Mouse (Mus musculus): ENCODE measurements at regions not wholly inside any gene's neighbourhood (a gene's known extent, or its start where the extent isn't known, plus 50 kb on each side); places are given as distances from the start of the nearest gene placed in this dataset.
A peak's percentile ranks its signal among the peaks of the same experiment; 100 is the strongest.

DNA sequence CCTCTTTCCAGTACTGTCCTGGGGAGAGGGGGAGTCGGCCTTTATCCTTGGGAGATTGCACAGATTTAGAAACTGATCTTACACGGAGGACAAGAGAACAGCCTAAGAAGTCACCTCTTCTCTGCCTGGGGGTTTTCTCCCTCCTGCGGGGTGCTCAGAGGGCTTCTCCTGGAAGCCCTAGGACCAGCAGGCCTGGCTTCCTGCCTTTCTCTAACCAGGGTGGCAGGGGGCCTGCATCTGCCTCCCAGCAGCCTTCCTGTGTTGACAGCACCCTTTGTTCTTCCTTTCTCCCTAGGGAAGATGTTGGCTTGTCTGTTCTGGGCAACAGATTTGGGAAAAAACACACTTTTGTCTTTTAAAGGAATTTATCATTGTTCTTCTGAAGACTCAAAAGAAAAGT, 153.0 kb upstream of the Tgfbr2 start:
- peaks cover 16% of the 10 kb centered on the region for H3K4me1 ChIP-seq (replicated peaks)
- H3K36me3 ChIP-seq, result no peaks in the 10 kb centered on the region
- peak overlapping the region; percentile 11; the same call in 1 of the 2 replicates for H3K27ac ChIP-seq
- no peaks in the 10 kb centered on the region for H3K27me3 ChIP-seq
- H3K4me3 ChIP-seq, result no peak overlapping the region
- H3K4me2 ChIP-seq, result no peak overlapping the region
- WGBS, result 22% methylated on average over 3 of the region's 3 CpGs
- H3K9ac ChIP-seq, result no peak overlapping the region
- no peak for ATAC-seq (replicated peaks; ENCODE audit: insufficient number of reproducible peaks, insufficient read depth, low FRiP score, low read depth)
- no peaks in the 10 kb centered on the region for H3K9me3 ChIP-seq (replicated peaks)

DNA sequence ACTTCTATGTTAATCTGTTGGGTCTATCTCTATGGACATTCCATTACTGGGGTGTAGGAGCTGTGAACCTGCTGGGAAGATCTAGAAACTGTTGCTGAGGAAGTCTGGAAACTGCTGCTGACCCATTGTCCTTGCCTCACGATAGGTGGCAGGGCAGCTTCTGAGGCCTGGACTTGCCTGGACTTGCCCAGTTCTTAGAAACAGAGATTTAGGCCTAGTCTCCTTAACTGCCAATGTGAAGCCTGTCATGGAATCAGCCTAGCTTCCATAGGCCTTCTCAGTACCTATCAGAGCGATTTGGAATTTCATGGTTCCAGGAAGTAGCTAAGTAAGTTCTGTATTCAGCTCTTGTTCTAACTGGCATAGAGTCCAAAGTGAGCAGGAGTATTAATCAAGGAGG, 151.9 kb upstream of the Tgfbr2 start:
- 91% methylated on average over 2 of the region's 2 CpGs for WGBS
- Histone ChIP-seq H3K4me3 (no peak overlapping the region), H3K4me2 (no peak overlapping the region), H3K27me3 (no peaks in the 10 kb centered on the region), H3K9ac (no peak overlapping the region), H3K36me3 (no peaks in the 10 kb centered on the region), H3K9me3 (replicated peaks) (no peaks in the 10 kb centered on the region), H3K4me1 (replicated peaks) (peaks cover 16% of the 10 kb centered on the region), H3K27ac (no peak overlapping the region)
- ATAC-seq (replicated peaks; ENCODE audit: insufficient number of reproducible peaks, insufficient read depth, low FRiP score, low read depth), result no peak

DNA sequence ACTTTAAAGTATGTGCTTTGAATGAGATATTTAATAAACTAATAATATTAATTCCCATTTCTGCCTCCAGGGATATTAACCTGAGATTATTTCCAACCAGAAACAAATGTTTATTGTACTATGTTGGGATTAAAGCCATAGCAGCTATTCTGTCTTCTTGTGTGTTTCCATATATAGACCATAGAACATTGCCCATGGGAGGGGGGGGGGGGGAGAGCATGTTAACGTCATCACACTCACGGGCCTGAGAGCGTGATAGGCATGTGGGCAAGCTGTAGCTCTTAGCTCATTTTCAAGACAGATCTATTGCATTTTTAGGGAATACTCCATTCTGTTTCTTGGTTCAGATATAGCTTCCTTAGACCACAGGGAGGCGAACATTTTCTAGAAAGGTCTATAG, 149.8 kb upstream of the Tgfbr2 start:
- H3K27ac ChIP-seq, result 0 out of 2 replicates have a peak overlapping the region, but pooled peaks have one; percentile 11
- no peaks in the 10 kb centered on the region for H3K36me3 ChIP-seq
- no peaks in the 10 kb centered on the region for H3K9me3 ChIP-seq (replicated peaks)
- H3K4me1 ChIP-seq (replicated peaks), result peaks cover 21% of the 10 kb centered on the region
- H3K4me3 ChIP-seq, result no peak overlapping the region
- no peak overlapping the region for H3K4me2 ChIP-seq
- H3K9ac ChIP-seq, result no peak overlapping the region
- WGBS, result 47% methylated on average over 4 of the region's 4 CpGs
- H3K27me3 ChIP-seq, result no peaks in the 10 kb centered on the region
- ATAC-seq (replicated peaks; ENCODE audit: insufficient number of reproducible peaks, insufficient read depth, low FRiP score, low read depth), result no peak; the same call in 1 of the 2 replicates

DNA sequence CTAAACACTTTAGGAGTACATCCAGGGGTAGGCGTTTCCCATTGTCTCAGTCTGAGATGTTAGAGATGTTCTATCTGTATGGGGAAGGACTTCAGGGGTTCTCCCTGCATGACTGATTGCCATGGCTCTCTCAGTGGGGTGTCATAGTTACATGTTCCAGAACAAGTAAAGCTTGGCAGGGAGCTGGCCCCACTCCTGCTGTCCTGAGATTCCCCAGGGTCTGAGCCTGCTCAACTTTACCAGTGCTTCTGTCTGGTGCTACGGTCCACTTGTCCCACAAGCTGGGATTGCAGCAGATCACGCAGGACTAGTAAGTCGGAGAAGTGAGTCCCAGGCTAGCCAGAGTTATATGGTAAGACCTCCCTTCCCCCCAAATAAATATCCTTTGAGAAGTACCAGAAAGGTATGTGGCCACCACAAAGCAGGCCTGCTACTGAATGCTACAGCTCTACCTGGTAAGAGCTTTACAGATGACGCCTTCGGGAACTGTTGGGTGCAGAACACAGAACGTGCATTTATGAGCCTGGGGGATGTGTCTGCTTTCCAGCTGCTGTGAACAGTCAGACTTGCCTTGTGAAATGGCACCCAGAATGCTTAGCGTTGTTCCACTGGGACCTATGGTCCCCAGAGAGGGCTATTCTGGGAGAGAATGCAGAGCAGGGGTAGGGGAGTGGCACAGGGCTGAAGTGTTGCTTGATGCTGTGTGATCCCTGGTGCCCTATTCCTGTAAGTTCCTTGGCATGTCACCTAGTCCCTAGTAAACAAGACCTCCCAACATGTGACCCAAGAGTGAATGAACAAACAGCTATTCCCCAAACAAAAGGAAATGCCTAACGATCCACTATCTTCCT, 148.9 kb upstream of the Tgfbr2 start:
- peak; percentile 70; the same call in 1 of the 2 replicates for ATAC-seq (replicated peaks; ENCODE audit: insufficient number of reproducible peaks, insufficient read depth, low FRiP score, low read depth)
- H3K9me3 ChIP-seq (replicated peaks), result no peaks in the 10 kb centered on the region
- H3K36me3 ChIP-seq, result no peaks in the 10 kb centered on the region
- no peaks in the 10 kb centered on the region for H3K27me3 ChIP-seq
- peak overlapping the region; percentile 11 for H3K27ac ChIP-seq
- 73% methylated on average over 9 of the region's 9 CpGs for WGBS
- H3K9ac ChIP-seq, result no peak overlapping the region
- peaks cover 21% of the 10 kb centered on the region for H3K4me1 ChIP-seq (replicated peaks)
- no peak overlapping the region for H3K4me2 ChIP-seq
- H3K4me3 ChIP-seq, result no peak overlapping the region

DNA sequence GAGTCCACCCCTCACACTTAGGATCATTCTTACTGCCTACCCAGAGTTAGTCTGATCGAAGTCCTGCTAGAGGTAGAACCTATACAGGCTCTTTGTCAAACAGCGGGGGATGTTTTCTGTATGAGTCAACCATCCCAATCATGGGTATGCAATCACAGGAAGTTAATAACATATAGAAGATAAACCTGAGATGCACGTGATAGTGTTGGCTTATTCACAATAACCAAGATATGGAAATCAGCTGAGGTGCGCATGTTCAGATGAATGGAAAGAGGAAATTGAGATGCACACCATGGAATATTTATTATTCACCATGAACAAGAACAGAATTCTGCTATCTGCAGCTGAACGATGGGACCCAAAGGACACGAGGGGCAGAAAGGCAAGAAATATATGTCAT, 146.7 kb upstream of the Tgfbr2 start:
- H3K27me3 ChIP-seq, result no peaks in the 10 kb centered on the region
- H3K27ac ChIP-seq, result no peak overlapping the region
- H3K4me2 ChIP-seq, result no peak overlapping the region
- WGBS, result 84% methylated on average over 6 of the region's 6 CpGs
- H3K36me3 ChIP-seq, result no peaks in the 10 kb centered on the region
- no peak overlapping the region for H3K4me3 ChIP-seq
- H3K9ac ChIP-seq, result no peak overlapping the region
- peaks cover 15% of the 10 kb centered on the region for H3K4me1 ChIP-seq (replicated peaks)
- ATAC-seq (replicated peaks; ENCODE audit: insufficient number of reproducible peaks, insufficient read depth, low FRiP score, low read depth), result no peak
- no peaks in the 10 kb centered on the region for H3K9me3 ChIP-seq (replicated peaks)

DNA sequence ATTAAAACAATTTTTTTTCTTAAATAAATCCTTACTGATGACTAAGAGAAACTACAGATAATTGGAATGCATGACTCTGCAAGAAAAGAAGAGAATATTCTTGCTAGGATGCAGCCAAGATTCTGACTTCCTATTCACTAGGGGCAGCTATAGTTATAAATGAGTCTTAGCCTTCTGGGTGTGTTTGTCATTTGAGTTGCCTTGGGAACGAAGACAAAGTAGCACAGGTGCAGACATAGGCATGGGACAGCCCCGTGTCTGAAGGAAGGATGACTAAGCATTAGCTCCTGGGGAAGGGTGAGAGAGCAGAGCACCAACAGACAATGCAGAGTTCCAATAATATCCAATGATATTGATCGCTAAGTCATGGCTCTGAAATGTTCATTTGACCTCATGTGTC, 144.3 kb upstream of the Tgfbr2 start:
- Histone ChIP-seq H3K4me2 (no peak overlapping the region), H3K9me3 (replicated peaks) (no peaks in the 10 kb centered on the region), H3K4me3 (no peak overlapping the region), H3K9ac (no peak overlapping the region), H3K27me3 (no peaks in the 10 kb centered on the region), H3K4me1 (replicated peaks) (peaks cover 12% of the 10 kb centered on the region), H3K27ac (no peak overlapping the region), H3K36me3 (no peaks in the 10 kb centered on the region)
- 66% methylated on average over 3 of the region's 3 CpGs for WGBS
- no peak for ATAC-seq (replicated peaks; ENCODE audit: insufficient number of reproducible peaks, insufficient read depth, low FRiP score, low read depth)

DNA sequence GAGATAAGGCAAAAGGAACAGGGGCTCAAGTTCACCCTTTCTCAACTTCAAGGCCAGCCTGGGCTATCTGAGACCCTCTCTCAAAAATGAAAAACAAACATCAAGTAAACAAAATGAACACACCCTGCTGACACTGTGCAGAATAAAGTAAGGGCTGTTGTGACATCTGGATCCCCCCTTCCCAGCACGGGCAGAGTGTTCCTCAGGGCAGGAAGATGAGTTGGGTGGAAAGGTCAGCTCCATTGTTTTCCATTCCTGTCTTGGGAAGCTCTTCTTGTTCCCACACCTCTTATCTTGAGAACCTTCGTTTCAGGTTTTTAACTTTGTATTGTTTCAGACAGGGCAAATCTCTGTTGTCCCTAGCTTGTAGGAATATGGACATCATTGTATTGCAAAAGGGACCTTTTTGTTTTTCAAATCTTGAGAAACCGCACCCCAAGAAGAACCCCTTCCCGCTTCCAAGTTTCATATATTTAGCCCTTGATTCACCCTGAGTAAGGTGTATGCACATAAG, 141.5 kb upstream of the Tgfbr2 start:
- ATAC-seq (replicated peaks; ENCODE audit: insufficient number of reproducible peaks, insufficient read depth, low FRiP score, low read depth), result no peak
- no peak overlapping the region for H3K4me3 ChIP-seq
- H3K27me3 ChIP-seq, result no peaks in the 10 kb centered on the region
- no peaks in the 10 kb centered on the region for H3K9me3 ChIP-seq (replicated peaks)
- H3K36me3 ChIP-seq, result no peaks in the 10 kb centered on the region
- H3K4me1 ChIP-seq (replicated peaks), result peaks cover 6% of the 10 kb centered on the region; the same call in 1 of the 2 replicates
- H3K9ac ChIP-seq, result no peak overlapping the region
- H3K27ac ChIP-seq, result no peak overlapping the region
- WGBS, result 66% methylated on average over 4 of the region's 4 CpGs
- H3K4me2 ChIP-seq, result no peak overlapping the region

DNA sequence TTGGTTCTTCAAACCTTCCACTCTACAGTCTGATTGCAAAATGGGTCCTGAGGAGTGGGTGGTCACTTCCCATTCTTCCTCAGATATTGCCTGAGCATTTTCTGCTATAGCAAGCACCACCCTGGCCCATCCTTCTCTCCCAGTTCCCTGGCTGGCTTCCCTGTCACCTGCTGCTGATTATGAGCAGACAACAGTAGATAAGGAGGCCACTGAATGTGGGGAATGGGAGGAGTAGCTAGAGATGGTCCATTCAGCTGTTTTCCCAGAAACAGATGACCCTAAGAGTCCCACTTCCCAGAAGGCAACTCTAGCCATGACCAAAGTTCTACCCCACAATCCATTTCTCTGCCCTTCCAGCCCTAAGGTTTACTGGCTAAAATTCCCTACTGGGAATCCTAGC, 139.6 kb upstream of the Tgfbr2 start:
- Histone ChIP-seq H3K9ac (no peak overlapping the region), H3K27ac (no peak overlapping the region), H3K36me3 (no peaks in the 10 kb centered on the region), H3K27me3 (no peaks in the 10 kb centered on the region), H3K4me2 (no peak overlapping the region), H3K9me3 (replicated peaks) (no peaks in the 10 kb centered on the region), H3K4me1 (replicated peaks) (no peaks in the 10 kb centered on the region; the same call in 1 of the 2 replicates), H3K4me3 (no peak overlapping the region)
- no peak for ATAC-seq (replicated peaks; ENCODE audit: insufficient number of reproducible peaks, insufficient read depth, low FRiP score, low read depth)

DNA sequence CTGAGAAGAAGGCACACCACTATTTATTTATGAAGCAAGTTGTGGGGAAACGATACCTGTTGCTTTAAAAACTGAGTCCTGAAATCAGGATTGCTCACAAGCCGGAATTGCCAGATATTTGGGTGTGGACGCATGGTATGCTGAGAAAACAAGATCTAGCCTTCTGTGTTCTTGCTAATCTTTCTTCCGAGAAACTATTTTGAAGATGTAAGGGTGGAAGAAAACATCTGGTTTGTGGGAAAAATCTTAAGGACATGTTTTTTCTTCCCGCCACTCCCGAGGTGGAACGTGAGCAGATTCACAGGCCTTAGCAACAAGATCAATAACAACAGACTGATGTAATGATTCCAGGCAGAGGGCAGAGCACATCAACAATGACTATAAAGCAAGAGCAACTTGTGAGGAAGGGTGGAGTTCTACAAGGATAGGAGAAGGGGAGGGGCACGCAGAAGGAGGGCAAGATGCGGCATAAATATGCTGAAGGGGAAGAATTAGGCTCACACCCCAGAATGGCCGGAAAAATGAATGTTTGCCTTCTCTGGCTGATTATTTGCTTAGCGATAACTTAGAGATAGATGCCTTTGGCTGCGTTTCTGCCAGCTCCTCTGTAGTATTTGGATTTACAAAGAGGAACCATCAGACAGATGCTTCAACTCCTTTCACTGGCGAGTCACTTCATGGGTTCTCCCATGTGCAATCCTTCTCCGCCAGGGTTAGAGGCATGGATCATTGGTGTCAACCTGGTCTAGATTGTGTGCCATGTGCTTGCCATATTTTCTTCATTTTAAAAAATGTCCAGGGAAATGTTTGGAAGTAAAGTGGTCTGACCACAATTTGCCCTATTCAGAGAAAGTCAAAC, 139.0 kb upstream of the Tgfbr2 start:
- 54% methylated on average over 14 of the region's 14 CpGs for WGBS

DNA sequence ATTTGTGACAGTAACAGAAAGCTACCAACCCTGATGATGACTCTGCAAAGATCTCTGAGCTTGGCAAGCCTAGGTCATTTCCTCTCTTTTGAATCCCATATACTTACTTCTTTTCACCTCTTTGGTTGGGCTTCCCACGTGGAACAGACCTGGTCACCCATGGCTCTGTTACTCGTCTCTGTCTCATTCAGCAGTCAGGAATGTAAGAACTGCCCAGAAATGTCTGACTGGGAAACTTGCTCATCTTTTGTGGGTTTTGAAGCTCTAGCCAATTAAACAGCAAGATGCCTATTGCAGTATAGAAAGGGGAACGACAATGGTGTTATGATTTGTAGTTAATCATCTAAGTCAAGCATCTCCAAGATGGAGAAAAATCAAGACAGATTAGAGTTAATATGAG, 136.2 kb upstream of the Tgfbr2 start:
- 49% methylated on average over 3 of the region's 3 CpGs for whole genome bisulfite sequencing

More for the DNA sequence above, 139.0 kb upstream of the Tgfbr2 start:
- Histone ChIP-seq H3K9me3 (replicated peaks) (no peaks in the 10 kb centered on the region), H3K36me3 (no peaks in the 10 kb centered on the region), H3K27me3 (no peaks in the 10 kb centered on the region), H3K4me3 (no peak overlapping the region), H3K4me1 (replicated peaks) (no peaks in the 10 kb centered on the region; the same call in 1 of the 2 replicates), H3K27ac (no peak overlapping the region), H3K4me2 (no peak overlapping the region), H3K9ac (no peak overlapping the region)
- peak; percentile 31; the same call in 1 of the 2 replicates for ATAC-seq (replicated peaks; ENCODE audit: insufficient number of reproducible peaks, insufficient read depth, low FRiP score, low read depth)

DNA sequence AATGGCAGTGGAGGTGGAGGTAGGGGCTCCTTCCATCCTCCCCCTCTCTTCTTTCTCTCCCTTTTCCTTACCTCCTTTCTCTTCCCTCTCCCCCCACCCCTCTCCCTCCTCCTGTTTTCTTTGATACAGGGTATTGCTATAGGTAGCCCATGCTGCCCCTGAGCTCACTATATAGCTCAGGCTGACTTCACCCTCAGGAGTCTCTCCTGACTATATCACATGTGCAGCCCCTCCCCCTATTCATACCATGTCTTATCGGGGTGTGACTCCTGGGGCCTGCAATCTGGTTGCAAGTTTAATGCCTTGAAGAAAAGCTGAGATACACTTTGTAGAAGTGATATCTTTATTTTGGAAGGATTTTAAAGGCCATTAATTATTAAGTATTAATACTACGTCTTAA, 126.4 kb upstream of the Tgfbr2 start:
- WGBS, result 76% methylated on average over 2 of the region's 2 CpGs
- no peak for ATAC-seq (replicated peaks; ENCODE audit: insufficient number of reproducible peaks, insufficient read depth, low FRiP score, low read depth)
- Histone ChIP-seq H3K9me3 (replicated peaks) (no peaks in the 10 kb centered on the region), H3K27me3 (no peaks in the 10 kb centered on the region), H3K9ac (no peak overlapping the region), H3K27ac (no peak overlapping the region), H3K4me3 (no peak overlapping the region), H3K4me1 (replicated peaks) (no peaks in the 10 kb centered on the region), H3K36me3 (no peaks in the 10 kb centered on the region), H3K4me2 (no peak overlapping the region)

More for the DNA sequence above, 136.2 kb upstream of the Tgfbr2 start:
- Histone ChIP-seq H3K4me2 (no peak overlapping the region), H3K4me3 (no peak overlapping the region), H3K36me3 (no peaks in the 10 kb centered on the region), H3K27ac (no peak overlapping the region), H3K4me1 (replicated peaks) (no peaks in the 10 kb centered on the region; the same call in 1 of the 2 replicates), H3K9me3 (replicated peaks) (no peaks in the 10 kb centered on the region), H3K9ac (no peak overlapping the region), H3K27me3 (no peaks in the 10 kb centered on the region)
- no peak for ATAC-seq (replicated peaks; ENCODE audit: insufficient number of reproducible peaks, insufficient read depth, low FRiP score, low read depth)
